Mouse (Mus musculus) hindbrain, embryonic 14.5 days (tissue): ENCODE measurements around the gene Cdkn2d. TPM values are rescaled to one million over a fixed set of nuclear protein-coding genes. Genes with fewer than 3 reads are reported as not detected.
A peak's percentile ranks its signal among the peaks of the same experiment; 100 is the strongest.

Experiments used
- ATAC-seq: fragments of 200-750 bp; cut with Nextera tagmentation; 2 replicates; pipeline ENCODE4 v1.8.0; 2017; ENCODE audit warnings: moderate number of reproducible peaks, mild to moderate bottlenecking, moderate TSS enrichment, moderate library complexity; ENCODE audit not compliant: low FRiP score
- DNase-seq: peaks from one replicate; pipeline ENCODE4 v3.0.0-alpha.2; 2015; ENCODE audit warnings: low spot score
- H3K27ac ChIP-seq: fragments of 300-500 bp; sonication (generic); 2 replicates; pipeline ENCODE4 v1.5.1; 2014; ENCODE audit warnings: mild to moderate bottlenecking, moderate library complexity
- H3K27me3 ChIP-seq: fragments of 300-500 bp; sonication (generic); 2 replicates; pipeline ENCODE4 v1.6.1; 2014; ENCODE audit warnings: mild to moderate bottlenecking, low read length, mixed read lengths; ENCODE audit not compliant: control insufficient read depth, insufficient read depth
- H3K36me3 ChIP-seq: fragments of 300-500 bp; sonication (generic); replicated peaks from 2 replicates; pipeline ENCODE4 v1.6.1; 2014; ENCODE audit not compliant: control insufficient read depth, insufficient read depth
- H3K4me1 ChIP-seq: fragments of 300-500 bp; sonication (generic); replicated peaks from 2 replicates; pipeline ENCODE4 v1.6.1; 2014; ENCODE audit warnings: antibody characterized with exemption, low read length, mixed read lengths; ENCODE audit not compliant: control insufficient read depth, insufficient read depth
- H3K4me2 ChIP-seq: fragments of 300-500 bp; sonication (generic); replicated peaks from 2 replicates; pipeline ENCODE4 v1.6.1; 2014; ENCODE audit warnings: mild to moderate bottlenecking, moderate library complexity
- H3K4me3 ChIP-seq: fragments of 300-500 bp; sonication (generic); replicated peaks from 2 replicates; pipeline ENCODE4 v1.5.1; 2014; ENCODE audit warnings: mild to moderate bottlenecking, low read length
- H3K9ac ChIP-seq: fragments of 300-500 bp; sonication (generic); 2 replicates; pipeline ENCODE4 v1.6.1; 2014
- H3K9me3 ChIP-seq: fragments of 300-500 bp; sonication (generic); 2 replicates; pipeline ENCODE4 v1.6.1; 2016; ENCODE audit warnings: low read length; ENCODE audit not compliant: control insufficient read depth
- WGBS: fragments of 180-500 bp; shearing (Covaris S2); extraction: QIAGEN DNeasy Blood & Tissue Kit; methylation state at CpG from one replicate; pipeline ENCODE4 v1.1.7; 2014; 5-methylcytosine and 5-hydroxymethylcytosine counted together
- polyA plus RNA-seq: library from polyadenylated mRNA; unstranded; fragments of >200 nt; fragmentation: Nextera tagmentation; extraction: Ambion mirVana; gene quantifications from 2 replicates; pipeline ENCODE4 v1.2.1, GENCODE M21; 2014

Gene Cdkn2d
- polyA plus RNA-seq, 1 experiment from 2014 or later, result 107 TPM

- Histone ChIP-seq H3K36me3 (no peaks in the 10 kb centered on the region), H3K27me3 (no peaks in the 10 kb centered on the region), H3K4me3 (peak overlapping the region; percentile 63), H3K9me3 (no peaks in the 10 kb centered on the region), H3K9ac (peak overlapping the region; percentile 65), H3K4me2 (peak overlapping the region; percentile 93), H3K27ac (no peak overlapping the region), H3K4me1 (peaks cover 20% of the 10 kb centered on the region)
- DNase-seq, result no peak
- ATAC-seq, result no peak; the same call in none of the 2 replicates
- 27% methylated on average over 4 of the region's 4 CpGs for WGBS
Measured at GRCm38 (mm10) chr9:21320280-21320618, 29.0 kb upstream of the Cdkn2d start.

- Histone ChIP-seq H3K4me3 (no peak overlapping the region), H3K4me1 (peaks cover 20% of the 10 kb centered on the region), H3K36me3 (no peaks in the 10 kb centered on the region), H3K27me3 (no peaks in the 10 kb centered on the region), H3K9me3 (no peaks in the 10 kb centered on the region), H3K27ac (no peak overlapping the region), H3K9ac (no peak overlapping the region), H3K4me2 (no peak overlapping the region)
- ATAC-seq, result no peak
- no peak for DNase-seq
- 97% methylated on average over 4 of the region's 4 CpGs for WGBS
Measured at GRCm38 (mm10) chr9:21319503-21319902, 28.3 kb upstream of the Cdkn2d start.

DNA sequence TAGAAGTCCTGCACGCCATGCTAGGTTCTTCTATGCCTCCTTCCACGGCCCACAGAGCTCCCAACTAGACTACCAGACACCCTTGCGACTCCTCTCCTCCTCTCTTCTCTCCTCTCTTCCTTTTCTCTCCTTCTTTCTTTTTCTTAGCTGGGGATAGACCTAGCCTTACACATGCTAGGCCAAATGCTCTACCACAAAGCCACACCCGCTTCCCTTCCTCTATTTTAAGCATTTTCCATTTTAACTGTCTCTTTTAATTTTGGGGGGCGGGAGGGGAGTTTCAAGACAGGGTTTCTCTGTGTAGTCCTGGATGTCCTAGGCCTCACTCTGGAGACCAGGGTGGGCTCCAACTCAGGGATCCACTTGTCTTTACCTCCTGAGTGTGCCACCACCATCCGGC lies 27.6 kb upstream of the Cdkn2d start:
- 96% methylated on average over 6 of the region's 6 CpGs for WGBS
- Histone ChIP-seq H3K27me3 (no peaks in the 10 kb centered on the region), H3K27ac (no peak overlapping the region), H3K4me1 (peaks cover 20% of the 10 kb centered on the region), H3K4me3 (no peak overlapping the region), H3K4me2 (no peak overlapping the region), H3K9me3 (no peaks in the 10 kb centered on the region), H3K9ac (no peak overlapping the region), H3K36me3 (no peaks in the 10 kb centered on the region)
- DNase-seq (no peak), ATAC-seq (no peak)

GRCm38 (mm10) chr9:21316696-21317095 lies 25.5 kb upstream of the Cdkn2d start:
- Histone ChIP-seq H3K36me3 (no peaks in the 10 kb centered on the region), H3K27ac (no peak overlapping the region), H3K27me3 (peaks cover 12% of the 10 kb centered on the region), H3K4me2 (no peak overlapping the region), H3K9me3 (0 out of 2 replicates have a peak, but pooled peaks cover 3% of the 10 kb centered on the region), H3K9ac (no peak overlapping the region), H3K4me1 (peaks cover 11% of the 10 kb centered on the region), H3K4me3 (no peak overlapping the region)
- DNase-seq, result no peak
- ATAC-seq, result no peak
- 80% methylated on average over 7 of the region's 7 CpGs for WGBS

DNA sequence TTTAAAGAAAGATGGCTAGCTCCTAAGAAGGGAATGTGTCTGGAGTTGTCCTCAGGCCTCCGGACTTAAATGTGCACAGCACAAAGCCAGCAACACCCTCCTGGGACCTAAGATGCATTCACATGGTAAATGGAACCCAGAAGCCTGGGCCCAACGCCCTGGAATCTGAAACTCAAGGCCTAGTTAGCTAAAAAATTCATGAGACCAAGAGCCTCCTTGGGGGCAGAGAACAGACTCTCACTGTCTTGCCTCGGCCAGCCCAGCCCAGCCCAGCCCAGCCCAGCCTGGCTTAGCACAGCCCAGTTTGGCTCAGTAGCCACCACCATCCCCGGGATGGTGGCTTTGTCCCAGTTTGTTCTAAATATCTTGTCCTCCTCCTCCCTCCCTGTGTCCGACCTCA lies 24.2 kb upstream of the Cdkn2d start:
- no peak overlapping the region for H3K4me2 ChIP-seq
- no peak overlapping the region for H3K4me3 ChIP-seq
- H3K4me1 ChIP-seq, result peaks cover 4% of the 10 kb centered on the region; the same call in 1 of the 2 replicates
- H3K36me3 ChIP-seq, result no peaks in the 10 kb centered on the region
- ATAC-seq (no peak), DNase-seq (no peak)
- WGBS, result 56% methylated on average over 5 of the region's 5 CpGs
- peaks cover 19% of the 10 kb centered on the region for H3K27me3 ChIP-seq
- no peak overlapping the region for H3K9ac ChIP-seq
- 0 out of 2 replicates have a peak, but pooled peaks cover 4% of the 10 kb centered on the region for H3K9me3 ChIP-seq
- no peak overlapping the region for H3K27ac ChIP-seq

DNA sequence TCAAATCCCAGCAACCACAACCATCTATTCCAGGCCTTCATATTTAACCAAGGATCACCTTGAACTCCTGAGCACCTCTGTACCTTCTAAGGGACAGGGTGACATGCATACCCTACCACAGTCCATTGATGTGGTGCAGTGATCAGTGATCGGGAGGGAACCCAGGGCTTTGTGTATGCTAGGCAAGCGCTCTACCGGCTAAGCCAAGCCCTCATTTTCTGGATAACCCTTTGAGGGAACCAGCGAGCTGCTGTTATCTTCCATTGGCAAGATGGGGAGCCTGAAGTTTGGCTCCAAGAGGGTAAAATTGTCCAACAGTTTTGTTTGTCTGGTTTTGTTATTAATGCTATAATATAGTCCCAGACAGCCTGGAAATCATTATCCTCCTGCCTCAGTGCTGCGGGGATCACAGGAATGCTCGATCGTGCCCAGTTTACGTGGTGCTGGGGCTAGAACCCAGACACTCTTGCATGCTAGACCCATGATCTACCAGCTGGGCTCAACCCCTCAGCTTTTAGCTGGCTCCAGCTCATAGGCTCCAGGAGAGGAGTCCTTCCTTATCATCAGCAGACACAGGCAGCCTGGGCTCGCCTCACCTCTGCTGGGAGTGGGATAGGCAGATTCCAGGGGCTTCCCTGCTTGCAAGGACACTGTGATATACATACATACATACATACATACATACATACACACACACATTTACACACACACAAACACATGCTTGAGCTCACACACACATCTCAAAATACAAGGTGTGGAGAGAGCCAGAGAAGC lies 23.3 kb upstream of the Cdkn2d start:
- 91% methylated on average over 9 of the region's 9 CpGs for WGBS
- ATAC-seq, result no peak
- Histone ChIP-seq H3K36me3 (no peaks in the 10 kb centered on the region), H3K9me3 (0 out of 2 replicates have a peak, but pooled peaks cover 4% of the 10 kb centered on the region), H3K4me2 (no peak overlapping the region), H3K27me3 (peaks cover 19% of the 10 kb centered on the region), H3K4me3 (no peak overlapping the region), H3K4me1 (no peaks in the 10 kb centered on the region), H3K9ac (no peak overlapping the region), H3K27ac (no peak overlapping the region)
- no peak for DNase-seq

GRCm38 (mm10) chr9:21313394-21313793 lies 22.2 kb upstream of the Cdkn2d start:
- no peak overlapping the region for H3K4me2 ChIP-seq
- no peak overlapping the region for H3K4me3 ChIP-seq
- H3K27ac ChIP-seq, result no peak overlapping the region
- H3K9me3 ChIP-seq, result 0 out of 2 replicates have a peak, but pooled peaks cover 4% of the 10 kb centered on the region
- H3K36me3 ChIP-seq, result no peaks in the 10 kb centered on the region
- ATAC-seq (peak; percentile 68; the same call in 1 of the 2 replicates), DNase-seq (peak; percentile 85)
- H3K27me3 ChIP-seq, result peaks cover 19% of the 10 kb centered on the region
- WGBS, result 10% methylated on average over 11 of the region's 11 CpGs
- H3K4me1 ChIP-seq, result no peaks in the 10 kb centered on the region
- H3K9ac ChIP-seq, result no peak overlapping the region

- ATAC-seq (no peak), DNase-seq (no peak)
- Histone ChIP-seq H3K27me3 (peaks cover 19% of the 10 kb centered on the region), H3K36me3 (no peaks in the 10 kb centered on the region), H3K4me1 (no peaks in the 10 kb centered on the region), H3K4me2 (peak within 1 kb of the TSS; percentile 40), H3K27ac (no peak within 1 kb of the TSS), H3K9ac (no peak within 1 kb of the TSS), H3K4me3 (peak within 1 kb of the TSS; percentile 27), H3K9me3 (0 out of 2 replicates have a peak, but pooled peaks cover 4% of the 10 kb centered on the region)
- 12% methylated on average over 34 of the region's 35 CpGs for WGBS
Measured at GRCm38 (mm10) chr9:21312134-21312533, 20.9 kb upstream of the Cdkn2d start, which contains the start of gene Ap1m2. Ap1m2 (minus strand) TSS chr9:21312337.

DNA sequence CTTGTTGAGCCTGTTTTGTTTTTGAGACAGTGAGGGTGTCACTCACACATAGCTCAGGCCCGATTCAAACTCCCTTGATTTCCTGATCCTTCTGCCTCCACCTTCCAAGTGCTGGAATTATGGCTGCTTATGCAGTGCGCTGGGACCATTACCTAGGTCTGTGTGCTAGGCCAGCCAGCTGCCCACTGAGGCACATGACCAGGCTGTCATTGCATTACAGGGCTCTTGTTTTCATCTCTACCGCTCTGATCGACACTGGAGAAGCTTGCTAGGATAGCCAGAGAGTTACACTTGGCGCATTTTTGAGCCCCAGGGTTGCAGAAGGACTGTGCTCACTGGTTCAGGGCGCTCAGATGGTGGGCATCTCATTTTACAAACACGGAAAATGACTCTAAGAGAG lies 20.5 kb upstream of the Cdkn2d start:
- no peak for ATAC-seq
- peak overlapping the region; percentile 27 for H3K4me3 ChIP-seq
- no peaks in the 10 kb centered on the region for H3K36me3 ChIP-seq
- H3K4me1 ChIP-seq, result no peaks in the 10 kb centered on the region
- no peak for DNase-seq
- peaks cover 19% of the 10 kb centered on the region for H3K27me3 ChIP-seq
- H3K9ac ChIP-seq, result no peak overlapping the region
- peak overlapping the region; percentile 40 for H3K4me2 ChIP-seq
- no peak overlapping the region for H3K27ac ChIP-seq
- H3K9me3 ChIP-seq, result 0 out of 2 replicates have a peak, but pooled peaks cover 4% of the 10 kb centered on the region
- whole genome bisulfite sequencing, result 25% methylated on average over 7 of the region's 7 CpGs
